Mouse (Mus musculus): Measurements from ENCODE around the gene Pctp.

Gene Pctp

GRCm38 (mm10) chr11:90007791-90008531, 5.3 kb upstream of the Pctp start:
- DNase-seq (ENCODE audit: low spot score in 2 of 2): no peak

DNA sequence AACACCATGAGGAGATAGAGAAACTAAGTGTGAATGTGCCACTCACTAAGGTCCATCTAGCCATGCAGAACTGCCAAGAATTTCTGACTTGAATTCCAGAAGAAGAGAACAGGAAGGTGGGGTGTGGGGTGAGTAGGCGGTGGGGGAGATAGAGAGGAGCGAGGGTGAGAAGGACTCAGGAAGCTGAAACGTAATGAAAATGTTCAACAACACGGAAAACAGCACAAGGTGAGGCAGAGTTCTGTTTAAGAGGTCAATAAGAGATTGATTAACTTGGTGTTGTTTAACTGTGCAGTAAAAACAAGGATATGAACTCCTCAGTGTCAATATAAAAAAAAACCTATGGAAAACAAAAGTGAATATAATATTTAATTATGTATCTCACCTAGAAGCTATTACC, 3.4 kb upstream of the Pctp start:
- no peak for DNase-seq (ENCODE audit: low spot score in 2 of 2)

GRCm38 (mm10) chr11:90003386-90003785, 692 bp upstream of the Pctp start:
- DNase-seq (ENCODE audit: low spot score in 2 of 2): no peak

DNA sequence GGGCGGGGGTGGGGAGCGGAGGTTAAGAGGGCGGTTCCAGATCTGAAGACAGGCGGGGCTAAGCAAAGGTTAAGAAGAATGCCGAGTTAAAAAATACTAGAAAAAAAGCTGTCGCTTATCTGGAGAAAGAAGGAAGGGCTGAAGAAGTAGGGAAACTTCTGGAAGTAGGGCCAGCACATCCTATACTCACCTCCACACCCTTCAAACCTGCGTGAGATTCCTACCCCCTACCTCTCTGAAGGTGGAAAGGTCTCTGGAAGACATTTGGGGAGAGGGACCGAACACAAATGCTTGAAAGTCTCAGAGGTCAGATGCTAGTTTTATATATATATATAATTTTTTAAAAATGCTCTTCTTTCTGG, 274 bp upstream of the Pctp start:
- DNase-seq (ENCODE audit: low spot score in 2 of 2): no peak

DNA sequence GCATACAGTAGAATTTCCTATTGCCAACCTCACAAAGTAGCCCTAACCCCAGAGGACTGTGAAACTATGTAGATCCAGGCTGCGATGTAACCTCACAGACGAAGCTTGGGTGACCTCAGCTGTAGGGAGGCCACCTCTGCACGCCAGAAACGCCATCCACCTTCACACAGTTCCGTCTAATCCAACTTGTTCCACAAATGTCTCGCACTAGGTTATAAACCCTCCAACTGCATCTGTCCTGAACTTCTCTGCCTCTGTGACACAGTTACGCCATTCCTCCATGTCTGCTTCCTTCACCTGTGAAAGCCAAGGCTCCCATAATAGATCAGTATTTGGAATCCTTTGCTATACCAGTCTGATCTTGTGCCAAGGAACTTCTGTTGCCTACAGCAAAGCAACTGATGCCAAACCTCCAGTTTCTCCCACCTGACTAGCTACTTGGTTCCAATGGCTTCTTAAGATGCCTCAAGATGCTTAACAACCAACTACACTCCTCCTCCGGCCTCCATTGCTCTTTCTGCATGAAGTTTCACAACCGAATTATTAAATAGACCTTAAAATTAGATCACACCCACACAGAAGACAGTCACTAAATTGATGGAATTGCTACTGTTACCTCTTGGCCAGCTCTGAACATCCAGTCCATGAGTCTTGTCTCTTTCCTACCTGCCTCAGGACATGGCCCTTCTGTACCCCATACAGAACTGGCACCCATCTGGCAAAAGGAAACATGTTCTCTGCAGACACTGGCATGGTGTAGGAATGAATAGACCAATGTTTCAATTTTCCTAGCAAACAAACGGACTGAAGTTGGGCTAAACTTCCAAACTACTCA, 1.1 kb downstream of the Pctp start:
- DNase-seq (ENCODE audit: low spot score in 2 of 2): no peak

DNA sequence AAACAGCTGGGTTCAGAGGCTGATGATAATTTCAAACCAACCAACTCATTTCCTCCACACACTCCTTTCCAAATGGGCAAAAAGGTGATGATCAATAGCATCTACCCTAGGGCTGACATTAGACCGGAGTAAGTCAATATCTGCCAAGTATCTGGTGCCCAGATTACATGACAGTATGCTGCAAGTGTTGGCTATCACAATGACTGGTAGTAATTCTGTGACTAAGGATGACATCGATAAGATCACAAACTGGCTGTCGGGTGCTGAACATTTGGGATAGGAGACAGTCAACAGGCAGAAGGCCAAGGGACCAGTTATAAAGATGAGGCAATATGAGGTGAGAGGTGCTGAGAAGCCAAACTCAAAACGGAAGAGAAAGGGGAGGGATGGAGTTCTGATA, 2.0 kb downstream of the Pctp start:
- DNase-seq (ENCODE audit: low spot score in 2 of 2): no peak

GRCm38 (mm10) chr11:89998996-89999770, 3.5 kb downstream of the Pctp start:
- no peak for DNase-seq (ENCODE audit: low spot score in 2 of 2)

GRCm38 (mm10) chr11:89996856-89997255, 5.8 kb downstream of the Pctp start:
- no peak for DNase-seq (ENCODE audit: low spot score in 2 of 2)

- no peak for DNase-seq (ENCODE audit: low spot score in 2 of 2)
Measured at GRCm38 (mm10) chr11:89996406-89996805, 6.3 kb downstream of the Pctp start.

DNA sequence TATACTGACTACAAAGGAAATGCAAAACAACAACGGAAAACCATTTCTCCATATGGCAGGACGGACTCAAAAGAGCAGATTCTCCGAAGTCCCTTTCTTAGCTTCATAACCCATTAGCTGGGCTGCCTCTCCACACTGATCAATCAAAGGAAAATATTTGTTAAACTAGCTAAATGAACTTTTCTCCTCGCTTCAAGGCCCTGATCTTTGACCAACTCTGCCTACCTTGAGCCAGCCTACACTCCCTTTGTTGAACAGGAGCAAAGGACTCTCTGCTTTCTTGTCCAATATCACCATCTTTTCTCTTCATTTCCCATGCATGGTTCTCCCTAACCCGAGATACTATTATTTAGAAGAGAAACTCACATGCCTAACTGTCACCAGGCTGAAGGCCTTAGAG, 7.1 kb downstream of the Pctp start:
- no peak for DNase-seq (ENCODE audit: low spot score in 2 of 2)

- DNase-seq (ENCODE audit: low spot score in 2 of 2): no peak
Measured at GRCm38 (mm10) chr11:89994706-89995105, 8.0 kb downstream of the Pctp start.

GRCm38 (mm10) chr11:89991661-89992060, 11.0 kb downstream of the Pctp start:
- no peak for DNase-seq (ENCODE audit: low spot score in 2 of 2)

- peak; percentile 18 to 34 for DNase-seq (ENCODE audit: low spot score in 2 of 2)
Measured at GRCm38 (mm10) chr11:89988936-89989589, 13.6 kb downstream of the Pctp start.

DNA sequence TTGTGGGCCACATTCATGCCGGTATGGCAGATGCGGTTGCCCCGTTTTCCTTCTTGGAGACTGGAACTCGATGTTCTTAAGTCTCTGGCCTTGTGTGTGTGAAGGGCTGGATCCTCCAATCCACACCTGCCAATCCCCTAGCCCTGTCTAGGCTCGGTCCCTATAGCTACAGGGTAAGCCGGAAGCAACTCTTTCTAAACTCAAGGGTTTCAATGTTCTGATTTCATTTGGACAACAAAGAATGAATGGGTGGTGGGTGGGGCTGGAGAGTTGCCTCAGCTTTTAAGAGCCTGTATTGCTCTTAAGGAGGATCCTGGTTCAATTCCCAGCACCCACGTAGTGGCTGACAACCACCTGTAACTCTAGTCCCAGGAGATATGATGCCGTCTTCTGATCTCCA, 16.2 kb downstream of the Pctp start:
- no peak for DNase-seq (ENCODE audit: low spot score in 2 of 2)

DNA sequence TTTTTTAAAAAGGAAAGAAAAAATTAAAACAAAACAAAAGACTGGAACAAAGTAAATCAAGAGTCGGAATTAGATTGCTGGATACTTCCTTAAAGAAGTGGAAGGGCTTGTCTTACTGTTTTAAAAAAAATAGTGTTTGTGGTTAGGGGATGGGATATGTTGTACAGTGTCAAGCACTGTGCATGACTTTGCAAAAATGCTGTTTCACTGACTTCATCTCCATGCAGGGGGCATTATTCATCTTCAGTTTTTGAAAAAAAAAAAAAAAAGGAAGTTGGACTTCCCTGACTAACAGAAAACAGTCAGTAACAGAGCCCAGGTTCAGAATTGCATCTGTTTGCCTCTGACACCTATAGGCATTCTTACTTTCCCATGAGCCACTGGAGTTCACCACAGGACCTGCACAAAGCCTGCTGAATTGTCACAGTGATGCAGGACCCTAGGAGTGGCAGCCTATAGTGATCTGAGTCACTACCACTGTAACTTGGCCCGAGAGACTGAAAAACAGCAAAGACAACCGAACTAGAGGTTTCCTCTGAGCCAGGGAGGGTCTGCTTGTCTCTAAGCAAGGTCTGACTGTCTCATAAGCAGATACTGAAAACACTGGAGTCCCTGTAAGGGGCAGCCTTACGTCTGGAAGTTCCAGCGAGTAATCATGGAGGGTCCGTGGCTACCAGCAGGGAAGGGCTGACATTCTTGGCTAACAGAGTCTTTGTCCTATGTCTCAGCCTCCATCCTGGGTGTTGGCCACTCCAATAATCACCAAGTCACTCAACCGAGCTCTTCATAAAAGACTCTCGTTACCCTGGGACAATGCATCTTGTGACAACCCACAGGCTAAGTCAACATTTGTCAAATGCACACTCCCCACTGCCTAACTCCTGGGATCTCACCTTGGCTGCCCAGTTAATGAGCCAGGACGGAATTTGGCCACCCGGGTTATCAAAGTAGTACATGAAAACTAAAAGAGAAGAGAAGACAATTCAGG, 17.2 kb downstream of the Pctp start:
- no peak for DNase-seq (ENCODE audit: low spot score in 2 of 2)

DNA sequence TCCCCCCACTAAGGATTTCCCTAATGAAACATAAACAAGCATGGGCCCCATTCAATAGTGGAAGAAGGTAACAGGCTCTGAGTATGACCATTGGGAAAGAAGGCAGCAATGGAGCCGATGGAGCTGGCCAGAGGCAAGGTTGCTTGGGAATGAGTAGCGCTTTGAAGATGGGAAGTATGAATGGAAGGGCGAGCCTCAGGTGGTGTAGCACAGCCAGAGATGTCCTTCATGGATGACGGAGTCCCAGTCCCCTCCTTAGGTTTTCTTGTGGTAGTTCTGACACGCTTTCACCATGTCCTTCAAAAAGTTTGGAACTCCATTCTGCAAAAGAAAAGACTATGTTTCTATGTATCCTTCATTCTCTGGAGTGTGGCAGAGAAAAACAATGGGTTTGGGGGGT, 18.3 kb downstream of the Pctp start:
- DNase-seq (ENCODE audit: low spot score in 2 of 2): no peak

GRCm38 (mm10) chr11:89982918-89983317, 19.8 kb downstream of the Pctp start:
- no peak for DNase-seq (ENCODE audit: low spot score in 2 of 2)

DNA sequence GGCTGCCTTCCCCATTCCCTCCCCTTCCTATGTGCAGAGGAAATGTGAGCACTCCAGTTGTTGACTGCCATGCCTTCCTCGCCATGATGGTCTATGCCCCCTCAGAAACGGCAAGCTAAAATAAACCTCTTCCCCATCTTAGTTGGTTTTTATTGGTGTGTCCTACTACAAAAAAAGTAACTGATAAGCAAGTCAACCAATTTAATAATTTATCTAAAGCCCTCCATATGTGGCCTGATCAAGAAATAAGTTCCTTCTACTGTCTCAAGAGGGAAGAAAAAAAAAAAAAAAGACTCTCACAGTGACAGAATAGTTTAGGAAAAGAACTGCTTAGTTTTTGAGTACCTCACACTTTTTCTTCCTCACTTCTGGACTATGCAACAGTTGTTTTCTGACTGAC, 22.6 kb downstream of the Pctp start:
- no peak for DNase-seq (ENCODE audit: low spot score in 2 of 2)

- no peak for DNase-seq (ENCODE audit: low spot score in 2 of 2)
Measured at GRCm38 (mm10) chr11:89978914-89979818, 23.5 kb downstream of the Pctp start.

- DNase-seq (ENCODE audit: low spot score in 2 of 2): no peak
Measured at GRCm38 (mm10) chr11:89978353-89978831, 24.3 kb downstream of the Pctp start.
